Mouse (Mus musculus) layer of hippocampus, postnatal 10 days (tissue): ENCODE results near the gene Ssna1. TPM values are rescaled to one million over a fixed set of nuclear protein-coding genes. Genes with fewer than 3 reads are reported as not detected.
A peak's percentile ranks its signal among the peaks of the same experiment; 100 is the strongest.

ENCODE experiments used
- DNase-seq, 2 experiments: peaks; one replicate each; pipeline ENCODE4 v3.0.0; 2021; ENCODE audit warnings: low spot score in 2 of 2
- long read RNA-seq: library from polyadenylated mRNA; stranded (forward); transcript quantifications from one replicate; pipeline ENCODE4 v2.0.0, GENCODE M21; 2023
- total RNA-seq, 2 experiments: library from RNA; stranded (reverse); gene quantifications; 2 replicates each; pipeline ENCODE4 v1.2.3; 2021

The Ssna1 gene
- total RNA-seq, result 10 to 100 TPM; 77.2 to 83.4 TPM
- long read RNA-seq, transcript Ssna1-203 (3 exons, 845 nt), result minor isoform, 13 of 93 reads
- long read RNA-seq, transcript Ssna1-204 (2 exons, 1,006 nt), result minor isoform, 28 of 93 reads
- long read RNA-seq, transcript Ssna1-201 (3 exons, 862 nt), result major isoform, 42 of 93 reads
- long read RNA-seq, partial matches to known transcripts, result 0 of 93 reads
- long read RNA-seq, other reads (novel, unspliced or antisense), result 10 of 93 reads

GRCm38 (mm10) chr2:25271827-25272511, at the start of gene Ssna1, which contains the start of gene Anapc2:
Gene Ssna1, minus strand, starts transcription at chr2:25272438.
Gene Anapc2, plus strand, starts transcription at chr2:25272478.
- peak; percentile 98 to 99 for DNase-seq

GRCm38 (mm10) chr2:25320084-25320483, 47.8 kb upstream of the Ssna1 start:
- DNase-seq, result no peak

GRCm38 (mm10) chr2:25318971-25319773, 46.9 kb upstream of the Ssna1 start, which contains the start of gene Grin1:
Gene Grin1, minus strand, starts transcription at chr2:25319187.
- peak; percentile 78 to 83 for DNase-seq

GRCm38 (mm10) chr2:25318119-25318966, 46.1 kb upstream of the Ssna1 start:
- DNase-seq, result peak in 1 of 2 experiments; percentile 32

GRCm38 (mm10) chr2:25311491-25311891, 39.3 kb upstream of the Ssna1 start:
- no peak for DNase-seq

GRCm38 (mm10) chr2:25310969-25311368, 38.7 kb upstream of the Ssna1 start:
- no peak for DNase-seq

GRCm38 (mm10) chr2:25310180-25310579, 37.9 kb upstream of the Ssna1 start:
- DNase-seq, result no peak

GRCm38 (mm10) chr2:25305587-25306359, 33.5 kb upstream of the Ssna1 start:
- DNase-seq, result no peak

- DNase-seq, result peak; percentile 49 to 64
These were observed 32.7 kb upstream of the Ssna1 start for GRCm38 (mm10) chr2:25304657-25305541.

- no peak for DNase-seq
These were observed 31.9 kb upstream of the Ssna1 start for GRCm38 (mm10) chr2:25303931-25304656.

- no peak for DNase-seq
These were observed 31.2 kb upstream of the Ssna1 start for GRCm38 (mm10) chr2:25303452-25303851.

GRCm38 (mm10) chr2:25298046-25298445, 25.8 kb upstream of the Ssna1 start:
- no peak for DNase-seq

- DNase-seq, result no peak
These were observed 24.9 kb upstream of the Ssna1 start for GRCm38 (mm10) chr2:25297093-25297492.

GRCm38 (mm10) chr2:25293706-25294105, 21.5 kb upstream of the Ssna1 start:
- DNase-seq, result no peak

- DNase-seq, result peak; percentile 78 to 84
These were observed 20.6 kb upstream of the Ssna1 start for GRCm38 (mm10) chr2:25292856-25293255.

- peak in 1 of 2 experiments; percentile 30 for DNase-seq
These were observed 19.9 kb upstream of the Ssna1 start for GRCm38 (mm10) chr2:25292054-25292544.

GRCm38 (mm10) chr2:25291184-25292053, 19.2 kb upstream of the Ssna1 start:
- DNase-seq, result peak in 1 of 2 experiments; percentile 19
